Mouse (Mus musculus): ENCODE measurements around the gene Adgrl4. TPM values are rescaled to one million over a fixed set of nuclear protein-coding genes. Genes with fewer than 3 reads are reported as not detected.
A peak's percentile ranks its signal among the peaks of the same experiment; 100 is the strongest.

Gene Adgrl4
- 1.1 TPM in 1 of 2 replicates, not detected in the other for total RNA-seq (2017)

GRCm38 (mm10) chr3:151437693-151438092, at the start of gene Adgrl4:
Gene Adgrl4, plus strand, starts transcription at chr3:151437887.
- peak; percentile 44; the same call in 1 of the 2 replicates for ATAC-seq (ENCODE audit: extremely low read depth, insufficient number of reproducible peaks, low FRiP score, poor library complexity, severe bottlenecking)

GRCm38 (mm10) chr3:151390912-151391311, 46.8 kb upstream of the Adgrl4 start:
- ATAC-seq (ENCODE audit: extremely low read depth, insufficient number of reproducible peaks, low FRiP score, poor library complexity, severe bottlenecking): no peak

GRCm38 (mm10) chr3:151392891-151393290, 44.8 kb upstream of the Adgrl4 start:
- no peak for ATAC-seq (ENCODE audit: extremely low read depth, insufficient number of reproducible peaks, low FRiP score, poor library complexity, severe bottlenecking)

- ATAC-seq (ENCODE audit: extremely low read depth, insufficient number of reproducible peaks, low FRiP score, poor library complexity, severe bottlenecking): no peak
These were observed 44.4 kb upstream of the Adgrl4 start for GRCm38 (mm10) chr3:151393330-151393729.

- no peak for ATAC-seq (ENCODE audit: extremely low read depth, insufficient number of reproducible peaks, low FRiP score, poor library complexity, severe bottlenecking)
These were observed 38.4 kb upstream of the Adgrl4 start for GRCm38 (mm10) chr3:151399270-151399669.

GRCm38 (mm10) chr3:151411031-151411430, 26.7 kb upstream of the Adgrl4 start:
- no peak for ATAC-seq (ENCODE audit: extremely low read depth, insufficient number of reproducible peaks, low FRiP score, poor library complexity, severe bottlenecking)

- ATAC-seq (ENCODE audit: extremely low read depth, insufficient number of reproducible peaks, low FRiP score, poor library complexity, severe bottlenecking): no peak
These were observed 26.2 kb upstream of the Adgrl4 start for GRCm38 (mm10) chr3:151411488-151411887.

GRCm38 (mm10) chr3:151416931-151417330, 20.8 kb upstream of the Adgrl4 start:
- no peak for ATAC-seq (ENCODE audit: extremely low read depth, insufficient number of reproducible peaks, low FRiP score, poor library complexity, severe bottlenecking)

GRCm38 (mm10) chr3:151417688-151418572, 19.8 kb upstream of the Adgrl4 start:
- ATAC-seq (ENCODE audit: extremely low read depth, insufficient number of reproducible peaks, low FRiP score, poor library complexity, severe bottlenecking): no peak

- no peak for ATAC-seq (ENCODE audit: extremely low read depth, insufficient number of reproducible peaks, low FRiP score, poor library complexity, severe bottlenecking)
These were observed 13.1 kb upstream of the Adgrl4 start for GRCm38 (mm10) chr3:151424326-151425207.

- ATAC-seq (ENCODE audit: extremely low read depth, insufficient number of reproducible peaks, low FRiP score, poor library complexity, severe bottlenecking): no peak
These were observed 7.6 kb upstream of the Adgrl4 start for GRCm38 (mm10) chr3:151430106-151430505.

- no peak for ATAC-seq (ENCODE audit: extremely low read depth, insufficient number of reproducible peaks, low FRiP score, poor library complexity, severe bottlenecking)
These were observed 6.2 kb upstream of the Adgrl4 start for GRCm38 (mm10) chr3:151431507-151431906.

- no peak for ATAC-seq (ENCODE audit: extremely low read depth, insufficient number of reproducible peaks, low FRiP score, poor library complexity, severe bottlenecking)
These were observed 677 bp downstream of the Adgrl4 start for GRCm38 (mm10) chr3:151438364-151438763.

GRCm38 (mm10) chr3:151439976-151440375, 2.3 kb downstream of the Adgrl4 start:
- no peak for ATAC-seq (ENCODE audit: extremely low read depth, insufficient number of reproducible peaks, low FRiP score, poor library complexity, severe bottlenecking)

- ATAC-seq (ENCODE audit: extremely low read depth, insufficient number of reproducible peaks, low FRiP score, poor library complexity, severe bottlenecking): no peak
These were observed 4.3 kb downstream of the Adgrl4 start for GRCm38 (mm10) chr3:151442026-151442425.

GRCm38 (mm10) chr3:151443486-151443885, 5.8 kb downstream of the Adgrl4 start:
- no peak for ATAC-seq (ENCODE audit: extremely low read depth, insufficient number of reproducible peaks, low FRiP score, poor library complexity, severe bottlenecking)

GRCm38 (mm10) chr3:151444284-151444683, 6.6 kb downstream of the Adgrl4 start:
- ATAC-seq (ENCODE audit: extremely low read depth, insufficient number of reproducible peaks, low FRiP score, poor library complexity, severe bottlenecking): no peak

- no peak for ATAC-seq (ENCODE audit: extremely low read depth, insufficient number of reproducible peaks, low FRiP score, poor library complexity, severe bottlenecking)
These were observed 8.2 kb downstream of the Adgrl4 start for GRCm38 (mm10) chr3:151445936-151446335.

- ATAC-seq (ENCODE audit: extremely low read depth, insufficient number of reproducible peaks, low FRiP score, poor library complexity, severe bottlenecking): no peak
These were observed 17.5 kb downstream of the Adgrl4 start for GRCm38 (mm10) chr3:151454985-151455701.
